Mouse (Mus musculus): ENCODE results near the gene 2010111I01Rik. TPM values are rescaled to one million over a fixed set of nuclear protein-coding genes. Genes with fewer than 3 reads are reported as not detected.
"Not testable (repeated sequence)": the region's sequence is repeated elsewhere in the genome, so short reads cannot be mapped to it uniquely, and the experiment has no call there.

Gene 2010111I01Rik
- polyA plus RNA-seq (2015; fragmentation: Nextera tagmentation; extraction: Ambion mirVana) = 77.8 and 87.6 TPM in 2 replicates

DNA sequence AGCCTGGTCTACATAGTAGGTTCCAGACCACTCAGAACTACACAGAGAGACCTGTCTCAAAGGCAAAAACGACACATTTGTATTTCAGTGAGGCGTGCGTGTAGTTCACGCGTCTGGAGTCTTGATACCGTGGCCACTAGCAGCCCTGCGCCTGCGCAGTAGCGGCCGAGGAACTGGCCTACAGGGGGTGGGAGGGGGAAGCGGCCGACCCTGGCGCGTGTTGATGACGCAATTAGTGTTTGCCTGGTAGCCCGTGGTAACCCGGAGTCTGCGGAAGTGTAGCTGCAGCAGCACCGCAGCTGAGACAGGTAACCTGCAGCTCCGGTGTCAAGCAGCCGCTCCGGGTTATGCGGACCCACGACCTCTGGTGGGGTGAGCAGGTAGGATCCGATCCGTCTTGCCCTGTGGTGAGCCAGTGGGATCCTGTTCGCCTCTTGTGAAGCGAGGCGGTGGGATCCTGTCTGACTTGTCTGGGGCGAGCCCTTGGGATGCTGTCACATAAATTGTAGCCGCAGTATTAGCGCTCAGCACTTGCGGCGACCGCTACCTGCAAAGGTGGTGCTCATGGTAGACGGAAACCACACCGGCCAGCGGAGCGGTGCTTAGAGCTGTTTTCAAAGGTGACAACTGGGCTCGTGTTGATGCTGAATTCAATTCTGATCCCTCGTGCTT lies at the start of gene 2010111I01Rik:
Gene 2010111I01Rik (plus strand): TSS at position 254 of the 672 bp plus-strand sequence.
- WGBS = under 1% methylated on average over 41 of the region's 41 CpGs
- H3K27ac ChIP-seq (replicated peaks) = 0 out of 2 replicates have a peak within 1 kb of the TSS, but pooled peaks have one; percentile 7

DNA sequence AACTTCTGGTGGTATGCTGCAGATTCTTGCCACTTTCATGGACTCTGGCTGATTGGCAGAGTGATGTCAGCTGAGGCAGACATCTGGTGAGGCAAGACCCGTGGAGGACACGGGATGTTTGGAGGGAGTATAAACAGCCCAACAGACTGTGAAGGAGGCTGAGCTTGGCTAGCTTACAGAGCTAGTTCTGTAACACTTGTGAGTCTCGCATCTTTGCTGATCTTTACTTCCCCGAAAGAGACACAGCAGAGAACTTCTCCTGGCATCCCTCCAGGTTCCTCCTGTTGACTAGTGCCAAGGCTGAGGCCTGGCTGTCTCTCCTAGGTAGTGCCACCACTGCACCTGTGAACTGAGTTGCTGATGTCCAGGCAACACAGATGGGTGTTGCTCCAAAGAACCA lies 48.0 kb upstream of the 2010111I01Rik start:
- WGBS = 79% methylated on average over 4 of the region's 4 CpGs
- no peak for ATAC-seq (ENCODE audit: low read depth)

More for the DNA sequence above, at the start of gene 2010111I01Rik:
- Histone ChIP-seq H3K36me3 (no peaks in the 10 kb centered on the region), H3K9ac (peak within 1 kb of the TSS; percentile 77), H3K9me3 (no peaks in the 10 kb centered on the region), H3K27me3 (0 out of 2 replicates have a peak, but pooled peaks cover 2% of the 10 kb centered on the region), H3K4me2 (peak within 1 kb of the TSS; percentile 78), H3K4me1 (replicated peaks) (peaks cover 12% of the 10 kb centered on the region), H3K4me3 (peak within 1 kb of the TSS; percentile 75)
- ATAC-seq (ENCODE audit: low read depth) = peak; percentile 97

DNA sequence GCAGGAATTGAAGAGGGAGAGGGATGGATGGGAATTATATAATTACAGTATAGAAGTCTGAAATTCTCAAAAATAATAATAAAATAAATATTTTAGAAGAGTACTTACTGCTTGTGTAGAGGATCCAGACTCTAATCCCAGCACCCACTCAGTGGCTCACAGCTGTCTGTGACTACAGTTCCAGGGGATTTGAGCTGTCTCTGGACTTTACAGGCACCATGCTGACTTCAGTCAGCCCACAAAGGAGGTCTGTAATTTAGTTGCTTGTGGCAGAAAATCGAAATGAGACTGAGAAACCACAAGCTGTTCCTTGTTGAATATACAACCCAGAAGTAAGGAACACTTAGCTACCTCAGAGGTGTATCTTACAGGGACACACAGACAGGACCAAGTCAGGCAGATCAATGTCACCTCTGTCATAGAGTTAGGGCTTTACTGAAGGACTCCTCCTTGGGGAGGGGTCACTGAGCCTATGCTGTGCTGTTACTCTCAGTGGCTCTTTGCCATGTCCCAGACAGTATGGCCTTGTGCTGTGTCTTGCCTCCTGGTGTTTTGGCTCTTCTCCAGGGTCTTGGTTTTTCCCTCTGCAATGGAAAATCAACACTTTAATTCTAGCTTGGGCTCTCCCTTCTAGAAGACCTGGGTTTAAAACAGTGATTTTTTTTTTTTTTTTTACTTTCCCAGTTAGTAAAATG lies 47.1 kb upstream of the 2010111I01Rik start:
- Histone ChIP-seq H3K4me1 (replicated peaks) (peaks cover 5% of the 10 kb centered on the region; the same call in 1 of the 2 replicates), H3K27ac (replicated peaks) (peak overlapping the region; percentile 46; the same call in 1 of the 2 replicates), H3K4me2 (no peak overlapping the region), H3K27me3 (no peaks in the 10 kb centered on the region), H3K4me3 (no peak overlapping the region), H3K9me3 (no peaks in the 10 kb centered on the region), H3K9ac (no peak overlapping the region), H3K36me3 (no peaks in the 10 kb centered on the region)
- 47% methylated on average over 1 of the region's 1 CpGs for WGBS
- peak; percentile 92 for ATAC-seq (ENCODE audit: low read depth)

More for the DNA sequence above, 48.0 kb upstream of the 2010111I01Rik start:
- H3K9ac ChIP-seq = no peak overlapping the region
- no peaks in the 10 kb centered on the region for H3K27me3 ChIP-seq
- no peak overlapping the region for H3K27ac ChIP-seq (replicated peaks)
- H3K4me1 ChIP-seq (replicated peaks) = peaks cover 5% of the 10 kb centered on the region; the same call in 1 of the 2 replicates
- H3K4me3 ChIP-seq = no peak overlapping the region
- H3K4me2 ChIP-seq = no peak overlapping the region
- no peaks in the 10 kb centered on the region for H3K9me3 ChIP-seq
- H3K36me3 ChIP-seq = no peaks in the 10 kb centered on the region

DNA sequence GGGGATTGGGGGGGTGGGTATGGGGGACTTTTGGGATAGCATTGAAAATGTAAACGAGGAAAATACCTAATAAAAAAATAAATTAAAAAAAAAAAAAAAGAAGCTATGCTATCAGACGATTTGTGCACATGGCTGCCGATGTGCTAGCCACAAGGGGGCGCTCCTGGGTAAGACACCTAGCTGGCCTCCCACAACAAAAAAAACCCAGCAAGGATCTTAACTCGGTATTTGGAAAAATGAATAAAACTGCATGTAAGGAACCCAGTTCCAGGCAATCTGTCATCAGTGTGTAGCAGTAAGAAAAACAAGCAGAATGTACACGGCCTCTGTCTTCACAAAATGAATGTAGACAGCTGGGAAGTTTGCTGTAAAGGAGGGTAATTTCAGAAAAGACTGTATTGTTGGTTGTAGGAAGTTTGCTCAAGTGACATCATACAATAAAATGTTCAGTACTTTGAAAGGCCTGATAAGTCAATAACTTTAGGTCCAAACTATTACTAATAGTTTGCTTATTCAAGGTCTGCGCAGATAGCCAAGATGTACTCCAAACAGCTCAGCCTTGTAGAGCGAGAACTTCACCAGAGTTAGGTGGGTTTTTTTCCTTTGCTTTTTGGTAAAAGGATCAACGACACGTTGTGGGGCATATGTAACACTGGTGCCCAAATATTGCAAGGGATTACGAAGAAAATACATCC lies 44.9 kb upstream of the 2010111I01Rik start:
- no peaks in the 10 kb centered on the region for H3K36me3 ChIP-seq
- WGBS = 39% methylated on average over 11 of the region's 11 CpGs
- H3K27ac ChIP-seq (replicated peaks) = no peak overlapping the region
- H3K9ac ChIP-seq = no peak overlapping the region
- H3K4me1 ChIP-seq (replicated peaks) = peaks cover 5% of the 10 kb centered on the region; the same call in 1 of the 2 replicates
- no peak for ATAC-seq (ENCODE audit: low read depth)
- H3K4me3 ChIP-seq = no peak overlapping the region
- H3K4me2 ChIP-seq = no peak overlapping the region
- no peaks in the 10 kb centered on the region for H3K9me3 ChIP-seq
- H3K27me3 ChIP-seq = no peaks in the 10 kb centered on the region

DNA sequence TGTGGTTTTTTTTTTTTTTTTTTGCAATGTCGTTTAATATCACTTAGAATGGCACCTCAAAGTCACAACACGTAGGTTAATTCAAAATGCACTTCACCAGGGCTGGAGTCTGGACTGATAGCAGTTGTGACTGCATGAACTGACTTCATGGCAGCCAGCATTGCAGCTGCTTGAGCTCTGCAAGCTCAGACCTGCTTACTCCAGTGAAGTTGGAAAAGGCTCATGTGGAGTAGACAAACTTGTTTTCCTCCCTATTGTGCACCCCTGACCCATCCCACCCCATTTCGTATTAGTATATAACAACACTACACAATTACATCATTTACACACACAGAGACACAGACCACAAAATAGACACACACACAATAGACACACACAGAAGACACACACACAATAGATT lies 42.0 kb upstream of the 2010111I01Rik start:
- WGBS = 79% methylated on average over 3 of the region's 3 CpGs
- peaks cover 2% of the 10 kb centered on the region; the same call in 1 of the 2 replicates for H3K4me1 ChIP-seq (replicated peaks)
- no peak for ATAC-seq (ENCODE audit: low read depth)

DNA sequence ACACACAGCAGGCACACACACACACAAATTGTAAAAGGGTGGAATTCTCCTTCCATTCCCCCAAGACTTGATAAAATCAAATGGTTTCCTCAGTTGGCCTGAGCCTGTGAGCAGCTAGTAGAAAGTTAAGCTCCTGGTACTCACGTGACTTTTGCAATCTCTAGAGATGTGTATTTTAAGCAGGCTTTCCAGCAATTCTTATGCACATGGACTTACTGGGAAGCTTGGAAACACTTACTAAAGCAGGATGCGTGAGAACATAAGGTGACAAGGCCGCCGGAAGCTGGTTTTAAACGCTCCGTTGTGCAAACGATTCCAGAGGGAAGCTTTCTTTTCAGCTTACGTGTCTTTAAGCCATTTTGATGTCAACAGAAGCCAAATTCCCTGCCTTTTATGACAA lies 41.5 kb upstream of the 2010111I01Rik start:
- no peak overlapping the region for H3K4me3 ChIP-seq
- H3K4me2 ChIP-seq = no peak overlapping the region
- WGBS = 80% methylated on average over 8 of the region's 8 CpGs
- no peaks in the 10 kb centered on the region for H3K36me3 ChIP-seq
- H3K9ac ChIP-seq = no peak overlapping the region
- no peak overlapping the region for H3K27ac ChIP-seq (replicated peaks)
- ATAC-seq (ENCODE audit: low read depth) = no peak
- H3K27me3 ChIP-seq = no peaks in the 10 kb centered on the region
- no peaks in the 10 kb centered on the region for H3K9me3 ChIP-seq
- no peaks in the 10 kb centered on the region for H3K4me1 ChIP-seq (replicated peaks)

More for the DNA sequence above, 42.0 kb upstream of the 2010111I01Rik start:
- H3K27ac ChIP-seq (replicated peaks) = no peak overlapping the region
- no peak overlapping the region for H3K9ac ChIP-seq
- no peak overlapping the region for H3K4me2 ChIP-seq
- no peaks in the 10 kb centered on the region for H3K36me3 ChIP-seq
- no peak overlapping the region for H3K4me3 ChIP-seq
- H3K9me3 ChIP-seq = no peaks in the 10 kb centered on the region
- H3K27me3 ChIP-seq = no peaks in the 10 kb centered on the region

DNA sequence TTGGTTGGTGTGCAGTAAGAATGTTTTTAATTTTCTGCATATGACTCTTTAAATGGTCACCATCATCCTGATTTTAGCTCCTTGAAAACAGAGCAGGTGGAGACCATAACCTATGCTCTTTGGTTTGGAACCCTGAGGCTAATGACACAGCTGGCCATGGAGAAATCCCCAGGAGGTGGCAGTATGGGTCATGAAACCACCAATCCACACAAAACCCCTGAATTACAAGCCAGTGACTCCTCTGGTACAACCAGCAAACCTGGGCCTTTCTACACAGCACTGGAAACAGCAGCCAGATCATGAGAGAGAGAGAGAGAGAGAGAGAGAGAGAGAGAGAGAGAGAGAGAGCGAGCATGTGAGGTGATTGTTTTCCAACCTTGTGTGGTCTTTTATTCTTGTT lies 38.2 kb upstream of the 2010111I01Rik start:
- Histone ChIP-seq H3K9me3 (no peaks in the 10 kb centered on the region), H3K4me2 (no peak overlapping the region), H3K36me3 (no peaks in the 10 kb centered on the region), H3K4me3 (no peak overlapping the region), H3K27me3 (no peaks in the 10 kb centered on the region), H3K27ac (replicated peaks) (no peak overlapping the region), H3K9ac (no peak overlapping the region), H3K4me1 (replicated peaks) (no peaks in the 10 kb centered on the region)
- ATAC-seq (ENCODE audit: low read depth) = no peak; the same call in 1 of the 2 replicates
- 73% methylated on average over 1 of the region's 1 CpGs for WGBS

DNA sequence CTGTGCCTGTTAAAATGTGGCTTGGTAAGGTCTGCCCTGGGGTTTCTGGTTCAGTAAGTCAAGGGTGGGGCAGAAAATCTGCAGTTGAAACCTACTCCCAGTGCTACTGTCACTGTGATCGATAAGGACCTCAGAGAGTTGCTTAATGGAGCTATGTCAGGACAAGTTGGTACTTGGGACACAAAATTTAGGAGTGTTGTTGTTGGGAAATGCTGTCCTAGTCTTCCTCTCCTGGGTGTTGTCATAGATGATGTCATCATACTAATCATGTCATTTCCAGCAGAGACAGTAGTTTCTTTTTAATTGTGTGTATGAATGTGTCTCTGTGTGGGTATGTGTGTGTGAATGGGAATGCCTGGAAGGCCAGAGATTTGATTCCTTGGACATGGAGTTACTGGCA lies 37.2 kb upstream of the 2010111I01Rik start:
- H3K27ac ChIP-seq (replicated peaks) = no peak overlapping the region
- 88% methylated on average over 1 of the region's 1 CpGs for WGBS
- H3K4me1 ChIP-seq (replicated peaks) = no peaks in the 10 kb centered on the region
- no peaks in the 10 kb centered on the region for H3K36me3 ChIP-seq
- ATAC-seq (ENCODE audit: low read depth) = no peak
- no peak overlapping the region for H3K4me3 ChIP-seq
- H3K4me2 ChIP-seq = no peak overlapping the region
- H3K27me3 ChIP-seq = no peaks in the 10 kb centered on the region
- no peaks in the 10 kb centered on the region for H3K9me3 ChIP-seq
- H3K9ac ChIP-seq = no peak overlapping the region

DNA sequence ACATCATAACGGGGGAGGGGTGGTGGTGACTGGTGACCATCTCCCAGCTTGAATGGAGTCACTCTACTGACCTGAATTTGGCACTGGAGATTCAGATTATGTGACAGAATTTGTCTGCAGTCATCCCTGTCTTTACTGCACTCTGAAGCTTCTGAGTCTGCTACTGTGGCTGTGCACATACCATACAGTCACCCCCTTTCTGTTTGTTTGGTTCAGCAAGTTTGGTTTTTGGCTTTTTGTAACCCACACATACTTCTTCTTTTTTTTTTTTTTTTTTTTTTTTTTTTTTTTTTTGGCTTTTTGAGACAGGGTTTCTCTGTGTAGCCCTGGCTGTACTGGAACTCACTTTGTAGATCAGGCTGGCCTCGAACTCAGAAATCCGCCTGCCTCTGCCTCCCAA lies 35.5 kb upstream of the 2010111I01Rik start:
- not testable (repeated sequence) for H3K27me3 ChIP-seq; ATAC-seq (ENCODE audit: low read depth); H3K9ac ChIP-seq; H3K4me1 ChIP-seq (replicated peaks); H3K4me2 ChIP-seq; H3K36me3 ChIP-seq; H3K27ac ChIP-seq (replicated peaks); H3K9me3 ChIP-seq; H3K4me3 ChIP-seq
- 94% methylated on average over 3 of the region's 3 CpGs for WGBS

DNA sequence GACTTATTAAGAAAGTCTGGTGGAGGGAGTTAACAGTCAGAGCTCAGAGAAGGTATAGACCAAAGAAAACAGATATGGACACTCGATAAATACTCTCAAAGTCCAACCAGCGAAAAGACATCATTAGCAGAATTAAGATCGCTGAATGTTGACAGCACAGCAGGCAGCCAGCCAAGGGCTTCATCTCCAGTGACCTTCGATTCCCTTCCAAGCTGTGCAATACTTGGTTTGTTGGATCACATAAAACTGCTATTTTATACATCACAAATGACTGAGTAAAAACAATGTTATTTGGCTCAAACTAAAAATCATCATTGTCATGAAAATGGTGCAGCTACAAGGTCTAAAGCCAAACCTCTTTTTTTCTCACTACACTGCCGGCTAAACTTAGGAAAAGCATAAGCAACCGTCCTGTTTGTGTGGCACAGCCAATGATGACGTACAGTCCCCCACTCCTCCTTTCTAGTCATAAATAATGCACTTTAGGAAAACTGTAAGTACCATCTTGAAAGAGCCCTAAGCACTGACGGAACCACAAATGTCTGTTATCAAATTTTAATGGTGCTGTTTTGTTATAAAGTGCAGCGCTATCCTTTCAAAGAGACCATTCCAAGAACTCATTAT lies 34.8 kb upstream of the 2010111I01Rik start:
- no peaks in the 10 kb centered on the region for H3K27me3 ChIP-seq
- no peak overlapping the region for H3K9ac ChIP-seq
- ATAC-seq (ENCODE audit: low read depth) = no peak
- H3K4me1 ChIP-seq (replicated peaks) = no peaks in the 10 kb centered on the region
- H3K27ac ChIP-seq (replicated peaks) = no peak overlapping the region
- H3K4me3 ChIP-seq = no peak overlapping the region
- no peak overlapping the region for H3K4me2 ChIP-seq
- 71% methylated on average over 9 of the region's 9 CpGs for WGBS
- H3K36me3 ChIP-seq = no peaks in the 10 kb centered on the region
- no peaks in the 10 kb centered on the region for H3K9me3 ChIP-seq

DNA sequence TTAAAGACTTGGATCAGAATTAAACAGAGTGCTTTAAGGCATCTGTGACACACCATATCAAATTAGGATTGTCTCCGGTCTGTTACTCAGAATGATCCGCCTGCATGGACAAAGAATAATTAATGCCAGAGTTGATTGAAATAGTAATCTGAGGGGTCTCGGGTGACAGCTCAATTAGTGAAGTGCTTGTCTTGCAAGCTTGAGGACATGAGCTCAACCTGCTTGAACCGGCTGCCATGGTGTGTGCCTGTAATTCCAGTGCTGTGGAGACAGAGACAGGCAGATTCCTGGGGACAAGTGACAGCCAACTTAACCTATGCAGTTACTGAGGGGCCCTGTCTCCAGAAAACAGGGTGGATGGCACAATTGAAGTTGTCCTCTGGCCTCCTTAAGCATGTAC lies 32.2 kb upstream of the 2010111I01Rik start:
- Histone ChIP-seq H3K4me3 (no peak overlapping the region), H3K27ac (replicated peaks) (no peak overlapping the region), H3K4me1 (replicated peaks) (no peaks in the 10 kb centered on the region), H3K4me2 (no peak overlapping the region), H3K36me3 (no peaks in the 10 kb centered on the region), H3K9me3 (no peaks in the 10 kb centered on the region), H3K27me3 (no peaks in the 10 kb centered on the region), H3K9ac (no peak overlapping the region)
- ATAC-seq (ENCODE audit: low read depth) = no peak
- 57% methylated on average over 4 of the region's 4 CpGs for WGBS

DNA sequence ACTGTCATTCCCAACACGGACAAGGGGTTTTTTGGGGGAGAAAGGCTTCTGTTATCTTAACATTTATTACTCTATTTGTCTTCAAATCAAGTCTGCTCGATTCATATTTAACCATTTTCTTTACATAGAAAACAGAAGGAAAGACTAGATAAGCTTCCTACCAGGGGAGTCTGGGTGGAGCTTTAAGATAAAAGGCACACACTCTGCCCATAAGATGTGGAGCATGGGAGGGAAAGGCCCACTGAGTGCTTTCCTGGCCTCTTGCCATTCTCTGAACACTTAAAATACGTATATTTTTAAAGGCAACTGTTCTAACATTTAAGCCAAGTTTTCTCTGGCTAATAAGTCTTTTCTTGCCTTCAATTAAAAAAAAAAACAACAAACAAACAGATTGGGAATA lies 25.3 kb upstream of the 2010111I01Rik start:
- Histone ChIP-seq H3K9ac (no peak overlapping the region), H3K9me3 (no peaks in the 10 kb centered on the region), H3K4me3 (no peak overlapping the region), H3K27ac (replicated peaks) (no peak overlapping the region), H3K27me3 (no peaks in the 10 kb centered on the region), H3K36me3 (no peaks in the 10 kb centered on the region), H3K4me1 (replicated peaks) (peaks cover 4% of the 10 kb centered on the region; the same call in 1 of the 2 replicates), H3K4me2 (no peak overlapping the region)
- WGBS = 66% methylated on average over 3 of the region's 3 CpGs
- ATAC-seq (ENCODE audit: low read depth) = no peak
